Mouse (Mus musculus) hindbrain, embryonic 15.5 days (tissue): ENCODE measurements around the gene Gm10645. TPM values are rescaled to one million over a fixed set of nuclear protein-coding genes. Genes with fewer than 3 reads are reported as not detected.

ENCODE experiments used
- polyA plus RNA-seq: library from polyadenylated mRNA; unstranded; fragments of >200 nt; fragmentation: Nextera tagmentation; extraction: Ambion mirVana; gene quantifications from 2 replicates; pipeline ENCODE4 v1.2.1, GENCODE M21; 2015

Gene Gm10645
- polyA plus RNA-seq, 1 experiment from 2014 or later, result 8.1 TPM

Other genes with a start within 250 kb of the Gm10645 start
- 15.7 and 17.0 TPM in 2 replicates for gene Tbc1d9, start 818 bp downstream of the Gm10645 start, polyA plus RNA-seq
- gene Ucp1, start 124.2 kb upstream of the Gm10645 start, polyA plus RNA-seq, result 0.09 TPM in 1 of 2 replicates, not detected in the other
- 21.6 and 21.8 TPM in 2 replicates for gene Elmod2, start 166.3 kb upstream of the Gm10645 start, polyA plus RNA-seq
- not detected in 2 replicates for gene Mgat4d, start 182.3 kb upstream of the Gm10645 start, polyA plus RNA-seq
- 14.1 and 14.3 TPM in 2 replicates for gene Clgn, start 223.7 kb upstream of the Gm10645 start, polyA plus RNA-seq